Mouse (Mus musculus) embryonic facial prominence, embryonic 11.5 days (tissue): ENCODE results near the gene Mast4. TPM values are rescaled to one million over a fixed set of nuclear protein-coding genes. Genes with fewer than 3 reads are reported as not detected.
A peak's percentile ranks its signal among the peaks of the same experiment; 100 is the strongest.
"Not testable (repeated sequence)": the region's sequence is repeated elsewhere in the genome, so short reads cannot be mapped to it uniquely, and the experiment has no call there.

ENCODE experiments used
- ATAC-seq: fragments of 200-750 bp; cut with Nextera tagmentation; replicated peaks from 2 replicates; pipeline ENCODE4 v1.8.0; 2017; ENCODE audit warnings: low read depth; ENCODE audit not compliant: insufficient number of reproducible peaks, low FRiP score, low TSS enrichment
- DNase-seq: peaks from one replicate; pipeline ENCODE4 v3.0.0-alpha.2; 2015; ENCODE audit warnings: low spot score
- H3K27ac ChIP-seq: fragments of 300-500 bp; sonication (generic); replicated peaks from 2 replicates; pipeline ENCODE4 v1.5.1; 2014; ENCODE audit warnings: mild to moderate bottlenecking, low read depth, low read length, control low read depth
- H3K27me3 ChIP-seq: fragments of 300-500 bp; sonication (generic); 2 replicates; pipeline ENCODE4 v1.6.1; 2014; ENCODE audit warnings: mild to moderate bottlenecking, low read length, moderate library complexity, mixed read lengths; ENCODE audit not compliant: control insufficient read depth, insufficient read depth
- H3K36me3 ChIP-seq: fragments of 300-500 bp; sonication (generic); replicated peaks from 2 replicates; pipeline ENCODE4 v1.6.1; 2014; ENCODE audit warnings: low read depth, mild to moderate bottlenecking, low read length, moderate library complexity, mixed read lengths; ENCODE audit not compliant: control insufficient read depth, insufficient read depth
- H3K4me1 ChIP-seq: fragments of 300-500 bp; sonication (generic); 2 replicates; pipeline ENCODE4 v1.6.1; 2014; ENCODE audit warnings: low read length, mixed read lengths; ENCODE audit not compliant: control insufficient read depth, insufficient read depth
- H3K4me2 ChIP-seq: fragments of 300-500 bp; sonication (generic); 2 replicates; pipeline ENCODE4 v1.6.1; 2014; ENCODE audit warnings: low read depth, mild to moderate bottlenecking, control low read depth, low read length, moderate library complexity
- H3K4me3 ChIP-seq: fragments of 300-500 bp; sonication (generic); 2 replicates; pipeline ENCODE4 v1.5.1; 2014; ENCODE audit warnings: low read depth, low read length, control low read depth
- H3K9ac ChIP-seq: fragments of 300-500 bp; sonication (generic); replicated peaks from 2 replicates; pipeline ENCODE4 v1.6.1; 2014; ENCODE audit warnings: mild to moderate bottlenecking, control low read depth, low read length
- H3K9me3 ChIP-seq: fragments of 300-500 bp; sonication (generic); replicated peaks from 2 replicates; pipeline ENCODE4 v1.6.1; 2016; ENCODE audit warnings: mild to moderate bottlenecking, low read length, inconsistent platforms, mixed read lengths; ENCODE audit not compliant: control insufficient read depth
- WGBS: fragments of 180-500 bp; shearing (Covaris S2); extraction: QIAGEN DNeasy Blood & Tissue Kit; methylation state at CpG from one replicate; pipeline ENCODE4 v1.1.7; 2014; 5-methylcytosine and 5-hydroxymethylcytosine counted together
- polyA plus RNA-seq: library from polyadenylated mRNA; unstranded; fragments of >200 nt; fragmentation: Nextera tagmentation; extraction: Ambion mirVana; gene quantifications from 2 replicates; pipeline ENCODE4 v1.2.1, GENCODE M21; 2014

The Mast4 gene
- polyA plus RNA-seq, 1 experiment from 2014 or later = 17.1 TPM

DNA sequence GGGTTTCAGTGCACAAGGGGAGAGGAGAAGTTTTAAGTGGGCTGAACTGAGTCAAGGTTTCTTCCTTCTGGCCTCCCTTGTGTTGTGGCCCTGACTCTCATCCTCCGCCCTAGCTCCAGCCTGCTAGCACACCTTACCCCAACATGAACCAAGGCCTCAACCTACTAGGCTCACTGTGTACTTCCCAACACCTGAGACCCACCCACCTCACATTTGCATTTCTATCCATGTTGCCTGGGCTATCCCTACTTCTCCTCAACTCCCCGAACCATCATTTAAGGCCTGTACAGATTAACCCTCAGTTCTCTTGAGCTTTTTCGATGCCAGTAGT is 589.1 kb downstream of the Mast4 start:
- 90% methylated on average over 3 of the region's 3 CpGs for WGBS
- Histone ChIP-seq H3K9me3 (no peaks in the 10 kb centered on the region), H3K27me3 (no peaks in the 10 kb centered on the region), H3K9ac (no peak overlapping the region), H3K4me1 (no peaks in the 10 kb centered on the region), H3K27ac (no peak overlapping the region), H3K36me3 (no peaks in the 10 kb centered on the region; the same call in 1 of the 2 replicates), H3K4me2 (no peak overlapping the region), H3K4me3 (no peak overlapping the region)
- DNase-seq (no peak), ATAC-seq (no peak)

DNA sequence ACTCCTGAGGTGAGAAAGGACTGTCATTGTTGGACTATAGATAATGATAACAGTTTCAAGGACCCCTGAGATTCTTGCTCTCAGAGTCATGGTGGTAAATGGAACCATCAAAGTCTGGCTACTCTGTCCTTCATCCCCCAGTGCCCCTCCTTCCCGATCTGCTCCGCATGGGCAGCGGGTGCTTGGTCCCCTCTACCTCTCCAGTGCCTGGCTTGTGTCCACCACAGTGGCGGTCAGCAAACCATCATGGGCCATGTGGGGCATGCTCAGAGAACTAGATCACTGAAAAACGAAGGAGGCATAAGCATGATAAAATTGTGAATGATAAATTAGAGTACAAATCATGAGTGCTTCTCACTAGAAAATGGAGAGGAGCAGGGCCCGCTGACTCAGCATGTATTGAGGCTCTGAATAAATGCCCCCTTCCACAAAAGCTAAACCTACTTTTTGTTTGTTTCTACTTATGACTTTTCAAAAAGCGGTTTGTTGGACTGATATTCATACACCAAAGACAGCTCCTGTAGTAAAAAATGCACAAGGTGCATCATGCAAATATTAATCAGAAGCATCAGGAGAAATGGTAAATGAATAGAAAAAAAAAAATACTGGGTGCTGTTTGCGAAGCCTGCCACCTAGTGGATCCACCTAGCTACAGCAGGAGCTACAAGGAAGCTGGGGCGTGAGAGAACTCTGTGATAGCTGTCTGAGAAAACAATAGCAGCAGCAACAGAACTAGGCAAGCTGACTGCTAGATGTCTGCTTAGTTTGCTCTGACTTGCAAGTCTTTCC is 589.6 kb downstream of the Mast4 start:
- Histone ChIP-seq H3K4me3 (no peak overlapping the region), H3K4me1 (no peaks in the 10 kb centered on the region), H3K27ac (no peak overlapping the region), H3K27me3 (no peaks in the 10 kb centered on the region), H3K4me2 (no peak overlapping the region), H3K36me3 (no peaks in the 10 kb centered on the region), H3K9ac (no peak overlapping the region), H3K9me3 (no peaks in the 10 kb centered on the region)
- DNase-seq (peak; percentile 61), ATAC-seq (no peak)
- WGBS = 69% methylated on average over 9 of the region's 9 CpGs

DNA sequence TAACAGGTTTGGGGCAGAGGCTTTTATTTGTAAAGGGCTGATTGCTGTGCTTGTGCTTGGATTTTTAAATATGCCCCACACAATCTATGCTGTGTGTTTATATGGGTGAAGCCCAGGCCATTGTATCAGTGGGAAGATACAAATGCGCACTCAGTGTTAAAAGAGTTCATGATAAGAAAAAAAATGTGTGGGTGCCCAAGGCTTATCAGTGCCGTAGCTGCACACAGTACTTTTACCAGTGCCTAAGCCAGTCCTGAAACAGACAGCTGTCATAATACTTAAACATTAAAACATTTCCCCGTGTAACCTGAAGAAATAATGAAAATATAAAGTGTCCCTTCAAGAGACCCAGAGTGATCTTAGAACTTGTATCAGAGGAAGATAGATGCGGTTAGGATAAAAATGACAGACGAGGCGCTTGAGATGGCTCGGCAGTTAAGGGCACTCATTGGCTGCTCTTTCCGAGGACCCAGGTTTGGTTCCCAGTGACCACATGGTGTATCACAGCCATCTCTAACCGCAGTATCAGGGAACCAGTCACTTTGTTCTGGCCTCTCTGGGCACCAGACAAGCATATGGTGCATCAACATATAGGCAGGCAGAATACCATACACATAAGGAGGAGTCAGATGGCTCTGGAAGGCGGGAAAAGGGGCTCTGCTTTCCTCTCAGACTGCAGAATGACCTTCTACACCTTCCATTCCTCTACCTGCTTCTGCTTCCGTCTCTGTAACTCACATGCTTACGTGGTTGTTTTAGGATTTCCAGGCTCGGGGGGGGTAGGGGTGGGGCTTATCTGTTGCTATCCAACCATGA is 594.4 kb downstream of the Mast4 start:
- no peak overlapping the region for H3K9ac ChIP-seq
- no peaks in the 10 kb centered on the region for H3K4me1 ChIP-seq
- 92% methylated on average over 13 of the region's 13 CpGs for WGBS
- no peak overlapping the region for H3K27ac ChIP-seq
- no peaks in the 10 kb centered on the region for H3K27me3 ChIP-seq
- no peaks in the 10 kb centered on the region; the same call in none of the 2 replicates for H3K36me3 ChIP-seq
- DNase-seq (no peak), ATAC-seq (no peak)
- H3K9me3 ChIP-seq = no peaks in the 10 kb centered on the region
- no peak overlapping the region for H3K4me2 ChIP-seq
- no peak overlapping the region for H3K4me3 ChIP-seq

DNA sequence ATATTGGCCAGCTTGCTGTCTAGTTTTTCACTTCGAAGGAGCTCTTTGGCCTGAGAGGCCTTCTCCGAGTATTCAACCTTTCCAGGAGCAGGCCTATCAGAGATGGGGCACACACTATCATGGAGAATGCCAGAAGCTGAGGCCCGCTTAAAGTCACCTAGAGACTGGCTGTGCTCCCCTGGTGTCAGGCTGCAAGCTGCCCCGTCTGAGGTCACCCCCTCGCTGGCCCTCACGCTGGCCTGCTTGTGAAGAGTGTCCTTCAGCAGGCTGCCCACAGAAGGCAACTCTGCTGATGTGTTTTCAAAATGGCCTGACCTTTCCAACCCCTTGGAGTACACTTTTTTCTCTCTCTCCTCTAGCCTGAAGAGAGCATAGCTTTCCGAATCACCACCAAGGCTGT is 596.5 kb downstream of the Mast4 start:
- 90% methylated on average over 7 of the region's 7 CpGs for WGBS
- H3K27me3 ChIP-seq = no peaks in the 10 kb centered on the region
- no peaks in the 10 kb centered on the region; the same call in none of the 2 replicates for H3K36me3 ChIP-seq
- no peak overlapping the region for H3K4me3 ChIP-seq
- H3K9me3 ChIP-seq = no peaks in the 10 kb centered on the region
- H3K9ac ChIP-seq = no peak overlapping the region
- H3K4me2 ChIP-seq = no peak overlapping the region
- H3K27ac ChIP-seq = no peak overlapping the region
- DNase-seq (no peak), ATAC-seq (no peak; the same call in 1 of the 2 replicates)
- no peaks in the 10 kb centered on the region for H3K4me1 ChIP-seq

DNA sequence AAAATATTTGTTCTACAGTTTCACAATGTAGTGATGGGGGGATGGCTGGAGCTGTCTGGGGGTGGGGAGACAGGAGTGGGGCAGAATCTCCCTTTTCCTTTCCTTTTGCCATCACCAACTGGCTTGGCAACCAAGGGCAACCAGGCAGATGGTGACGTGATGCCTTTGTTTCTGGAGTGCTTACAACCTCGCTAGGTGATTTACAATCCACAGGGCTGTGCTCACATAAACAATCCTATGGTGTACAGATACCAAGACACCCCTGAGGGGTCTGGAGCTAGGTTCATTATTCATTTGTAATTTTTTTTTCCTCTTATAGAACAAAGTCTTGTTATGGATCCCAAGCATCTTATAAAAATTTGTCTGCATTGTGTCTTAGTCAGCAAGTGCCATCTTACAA is 601.2 kb downstream of the Mast4 start:
- no peaks in the 10 kb centered on the region for H3K4me1 ChIP-seq

DNA sequence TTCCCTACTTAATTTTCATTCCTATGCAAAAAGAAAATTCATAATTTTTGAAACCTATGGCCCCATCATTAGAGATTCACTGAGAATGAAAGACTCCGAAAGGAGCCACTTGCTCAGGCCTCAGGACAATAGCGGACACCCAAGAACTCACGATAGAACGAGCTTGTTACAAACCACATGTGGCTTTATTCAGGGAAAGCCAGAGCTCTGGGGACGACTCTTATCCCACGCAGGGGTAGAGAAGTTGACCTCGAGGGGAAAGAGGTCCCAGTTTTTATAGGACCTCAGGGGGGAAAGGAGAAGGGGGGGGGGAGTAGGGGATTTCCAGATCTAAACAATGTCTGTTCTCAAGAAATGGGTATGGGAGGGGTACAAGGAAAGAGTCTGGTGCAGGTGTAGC is 605.3 kb downstream of the Mast4 start:
- H3K27ac ChIP-seq, H3K36me3 ChIP-seq, H3K4me3 ChIP-seq, H3K4me2 ChIP-seq, H3K27me3 ChIP-seq, H3K9ac ChIP-seq, ATAC-seq, H3K9me3 ChIP-seq, H3K4me1 ChIP-seq, DNase-seq: not testable (repeated sequence)
- 69% methylated on average over 7 of the region's 7 CpGs for WGBS

More for the DNA sequence above, 601.2 kb downstream of the Mast4 start:
- no peaks in the 10 kb centered on the region for H3K27me3 ChIP-seq
- H3K9me3 ChIP-seq = no peaks in the 10 kb centered on the region
- DNase-seq = no peak
- WGBS = 91% methylated on average over 2 of the region's 2 CpGs
- no peak overlapping the region for H3K4me2 ChIP-seq
- no peak for ATAC-seq
- no peak overlapping the region for H3K4me3 ChIP-seq
- no peak overlapping the region for H3K9ac ChIP-seq
- no peaks in the 10 kb centered on the region; the same call in 1 of the 2 replicates for H3K36me3 ChIP-seq
- no peak overlapping the region for H3K27ac ChIP-seq

DNA sequence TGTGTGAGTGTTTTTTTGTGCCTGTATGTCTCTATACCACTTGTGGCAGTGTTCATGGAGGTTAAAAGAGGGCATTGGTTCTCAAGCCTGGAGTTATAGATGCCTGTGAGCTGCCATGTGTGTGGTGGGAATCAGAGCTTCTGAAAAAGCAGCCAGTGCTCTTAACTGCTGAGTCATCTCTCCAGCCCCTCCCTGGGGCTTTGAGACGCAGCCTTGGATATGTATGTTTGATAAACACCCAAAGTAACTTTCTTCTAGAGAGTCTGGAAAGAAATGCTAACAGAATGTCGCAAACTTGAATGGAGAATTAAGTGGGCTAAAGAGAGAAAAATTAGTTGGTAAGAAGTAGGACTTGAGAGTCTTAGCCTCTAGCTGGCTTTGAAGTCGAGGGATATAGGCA is 606.3 kb downstream of the Mast4 start:
- Histone ChIP-seq H3K4me1 (no peaks in the 10 kb centered on the region), H3K9ac (no peak overlapping the region), H3K27me3 (no peaks in the 10 kb centered on the region), H3K27ac (no peak overlapping the region), H3K36me3 (no peaks in the 10 kb centered on the region), H3K4me2 (no peak overlapping the region), H3K9me3 (no peaks in the 10 kb centered on the region), H3K4me3 (no peak overlapping the region)
- ATAC-seq (no peak), DNase-seq (no peak)
- 70% methylated on average over 3 of the region's 3 CpGs for WGBS

DNA sequence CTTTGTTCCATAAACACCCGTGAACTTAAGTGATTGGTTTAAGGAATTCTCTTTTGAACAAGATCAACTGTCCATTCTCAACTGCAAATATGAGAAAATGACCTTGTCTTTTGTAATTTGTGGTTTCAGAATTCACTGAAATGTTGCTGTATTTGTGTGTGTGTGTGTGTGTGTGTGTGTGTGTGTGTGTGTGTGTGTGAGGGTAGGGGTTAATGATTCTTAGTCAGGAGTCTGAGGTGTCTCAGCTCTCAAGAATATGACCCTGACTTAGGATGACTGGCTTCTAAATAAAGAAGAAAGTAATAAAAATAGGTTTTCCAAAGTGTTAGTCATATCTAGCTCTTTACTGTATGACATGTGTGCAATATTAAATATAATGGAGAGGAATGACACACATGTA is 607.4 kb downstream of the Mast4 start:
- no peaks in the 10 kb centered on the region for H3K4me1 ChIP-seq
- H3K4me3 ChIP-seq = no peak overlapping the region
- no peak overlapping the region for H3K4me2 ChIP-seq
- no peaks in the 10 kb centered on the region for H3K27me3 ChIP-seq
- no peak overlapping the region for H3K27ac ChIP-seq
- H3K9ac ChIP-seq = no peak overlapping the region
- ATAC-seq (no peak), DNase-seq (no peak)
- no peaks in the 10 kb centered on the region for H3K36me3 ChIP-seq
- 83% methylated on average over 1 of the region's 1 CpGs for WGBS
- H3K9me3 ChIP-seq = no peaks in the 10 kb centered on the region
